Mouse (Mus musculus) midbrain, embryonic 12.5 days (tissue): ENCODE data around the gene Tmem198b. TPM values are rescaled to one million over a fixed set of nuclear protein-coding genes. Genes with fewer than 3 reads are reported as not detected.

Source experiments
- polyA plus RNA-seq: library from polyadenylated mRNA; unstranded; fragments of >200 nt; fragmentation: Nextera tagmentation; extraction: Ambion mirVana; gene quantifications from 2 replicates; pipeline ENCODE4 v1.2.1, GENCODE M21; 2016

The Tmem198b gene
- polyA plus RNA-seq, 1 experiment from 2014 or later: 24.0 TPM

Other genes with a start within 250 kb of the Tmem198b start
- gene Pa2g4, start 238.4 kb downstream of the Tmem198b start, polyA plus RNA-seq: 164 and 170 TPM in 2 replicates
- 0.76 and 0.94 TPM in 2 replicates for gene Erbb3, start 214.7 kb downstream of the Tmem198b start, polyA plus RNA-seq
- 444 and 507 TPM in 2 replicates for gene Rps26, start 177.6 kb downstream of the Tmem198b start, polyA plus RNA-seq
- gene Ikzf4, start 158.4 kb downstream of the Tmem198b start, polyA plus RNA-seq: 8.3 and 10.4 TPM in 2 replicates
- gene Suox, start 130.3 kb downstream of the Tmem198b start, polyA plus RNA-seq: 12.5 and 13.6 TPM in 2 replicates
- gene Rab5b, start 108.1 kb downstream of the Tmem198b start, polyA plus RNA-seq: 96.5 and 102 TPM in 2 replicates
- 0.90 and 1.1 TPM in 2 replicates for gene Pmel, start 100.2 kb downstream of the Tmem198b start, polyA plus RNA-seq
- gene Cdk2, start 99.3 kb downstream of the Tmem198b start, polyA plus RNA-seq: 76.4 and 85.5 TPM in 2 replicates
- gene Dgka, start 59.5 kb downstream of the Tmem198b start, polyA plus RNA-seq: 3.9 and 4.8 TPM in 2 replicates
- gene Pym1, start 56.5 kb downstream of the Tmem198b start, polyA plus RNA-seq: 50.5 and 54.6 TPM in 2 replicates
- 0.61 and 0.97 TPM in 2 replicates for gene Mmp19, start 13.5 kb downstream of the Tmem198b start, polyA plus RNA-seq
- gene Dnajc14, start 308 bp downstream of the Tmem198b start, polyA plus RNA-seq: 57.9 and 59.8 TPM in 2 replicates
- 217 and 219 TPM in 2 replicates for gene Sarnp, start 13.0 kb upstream of the Tmem198b start, polyA plus RNA-seq
- 38.5 and 41.7 TPM in 2 replicates for gene Ormdl2, start 17.3 kb upstream of the Tmem198b start, polyA plus RNA-seq
- gene Gdf11, start 87.3 kb upstream of the Tmem198b start, polyA plus RNA-seq: 10.8 and 12.0 TPM in 2 replicates
- 168 and 190 TPM in 2 replicates for gene Cd63, start 96.6 kb upstream of the Tmem198b start, polyA plus RNA-seq
- 16.2 and 16.6 TPM in 2 replicates for gene Rdh5, start 118.5 kb upstream of the Tmem198b start, polyA plus RNA-seq
- gene Bloc1s1, start 119.7 kb upstream of the Tmem198b start, polyA plus RNA-seq: 235 and 249 TPM in 2 replicates
- gene Itga7, start 129.4 kb upstream of the Tmem198b start, polyA plus RNA-seq: 2.1 TPM in 2 replicates
- not detected in 2 replicates for gene Mettl7b, start 156.6 kb upstream of the Tmem198b start, polyA plus RNA-seq
- gene Olfr9, start 185.1 kb upstream of the Tmem198b start, polyA plus RNA-seq: not detected in 2 replicates
- not detected in 2 replicates for gene Olfr763, start 206.4 kb upstream of the Tmem198b start, polyA plus RNA-seq
- not detected in 2 replicates for gene Olfr764-ps1, start 235.5 kb upstream of the Tmem198b start, polyA plus RNA-seq
- not detected in 2 replicates for gene Olfr765, start 245.6 kb upstream of the Tmem198b start, polyA plus RNA-seq